Mouse (Mus musculus) embryonic fibroblast, embryonic 13.5 days (primary cell): ENCODE data around the gene Acsf2. TPM values are rescaled to one million over a fixed set of nuclear protein-coding genes. Genes with fewer than 3 reads are reported as not detected.

Experiments
- H3K27ac ChIP-seq: 2 replicates; pipeline ENCODE4 v1.5.1; 2012; ENCODE audit warnings: low read length, control low read depth, inconsistent platforms; ENCODE audit not compliant: insufficient read depth
- H3K4me1 ChIP-seq: 2 replicates; pipeline ENCODE4 v1.6.1; 2011; ENCODE audit warnings: low read length; ENCODE audit not compliant: control insufficient read depth, insufficient read depth
- H3K4me3 ChIP-seq: 2 replicates; pipeline ENCODE4 v1.5.1; 2011; ENCODE audit warnings: mild to moderate bottlenecking, control low read depth, low read length; ENCODE audit not compliant: insufficient read depth
- CTCF ChIP-seq: IDR thresholded peaks from 2 replicates; pipeline ENCODE4 v1.5.1; 2011; ENCODE audit warnings: mild to moderate bottlenecking, control low read depth, low read length, moderate library complexity, borderline replicate concordance; ENCODE audit not compliant: insufficient read depth
- POLR2A ChIP-seq: IDR thresholded peaks from 2 replicates; pipeline ENCODE4 v1.6.1; 2011; ENCODE audit warnings: low read depth, mild to moderate bottlenecking, control low read depth, low read length, moderate library complexity
- polyA plus RNA-seq: library from polyadenylated mRNA; stranded (reverse); fragments of >200 nt; gene quantifications from 2 replicates; pipeline ENCODE4 v1.2.4, GENCODE M21; 2011; ENCODE audit warnings: low read depth; ENCODE audit not compliant: missing spikeins, insufficient read length

Acsf2 gene
- polyA plus RNA-seq, 1 experiment = 19.4 TPM

DNA sequence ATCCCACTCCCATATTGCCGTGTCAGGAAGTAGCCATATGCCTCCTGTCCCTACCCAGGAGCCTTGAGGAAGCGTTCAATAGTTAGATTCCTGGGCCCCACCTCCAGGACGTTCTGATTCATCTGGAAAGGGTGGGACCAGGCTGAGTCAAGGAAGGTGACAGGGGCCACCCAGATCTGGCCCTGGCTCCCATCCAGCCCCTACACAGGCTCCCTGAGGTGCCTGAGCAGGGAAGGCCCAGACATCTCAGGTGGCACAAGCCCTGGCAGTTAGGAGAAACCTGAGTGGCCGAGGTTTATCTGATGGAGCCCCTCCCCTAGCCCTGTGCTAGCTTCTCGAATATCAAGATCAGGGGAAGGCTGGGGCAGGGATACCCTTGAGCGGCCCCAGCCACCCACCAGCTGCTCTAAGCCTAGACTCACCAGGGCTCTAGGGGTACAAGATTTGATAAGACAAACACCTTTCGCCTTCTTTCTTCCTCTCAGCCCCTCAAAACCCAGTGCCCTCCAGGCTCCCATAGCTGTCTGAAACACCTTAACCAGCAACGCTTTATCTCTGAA, 62.9 kb downstream of the Acsf2 start:
- no peak for TF ChIP-seq CTCF
- no peak for TF ChIP-seq POLR2A
- H3K4me1 ChIP-seq = no peaks in the 10 kb centered on the region
- H3K4me3 ChIP-seq = no peak overlapping the region
- H3K27ac ChIP-seq = no peak overlapping the region

DNA sequence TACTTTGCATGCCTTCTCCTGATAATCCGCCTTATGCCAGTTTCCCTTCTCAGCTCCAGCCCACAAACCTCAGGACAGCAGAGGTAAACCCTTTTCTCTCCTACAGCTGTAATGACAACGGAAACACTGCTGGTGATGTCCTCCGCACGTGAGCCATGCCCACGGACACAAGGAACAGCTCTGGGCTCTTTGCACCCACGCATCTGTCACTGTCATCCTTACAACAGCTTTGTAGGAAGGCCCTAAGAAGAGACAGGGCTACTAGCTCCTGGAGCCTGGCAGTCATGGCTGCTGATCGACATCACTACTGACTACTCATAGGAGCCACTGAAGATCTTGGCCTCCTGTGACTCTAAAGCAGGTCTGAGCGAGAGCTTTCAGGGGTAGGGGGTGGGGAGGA, 68.5 kb downstream of the Acsf2 start:
- Histone ChIP-seq H3K27ac (no peak overlapping the region), H3K4me3 (no peak overlapping the region), H3K4me1 (no peaks in the 10 kb centered on the region)
- no peak for TF ChIP-seq POLR2A
- no peak for TF ChIP-seq CTCF

DNA sequence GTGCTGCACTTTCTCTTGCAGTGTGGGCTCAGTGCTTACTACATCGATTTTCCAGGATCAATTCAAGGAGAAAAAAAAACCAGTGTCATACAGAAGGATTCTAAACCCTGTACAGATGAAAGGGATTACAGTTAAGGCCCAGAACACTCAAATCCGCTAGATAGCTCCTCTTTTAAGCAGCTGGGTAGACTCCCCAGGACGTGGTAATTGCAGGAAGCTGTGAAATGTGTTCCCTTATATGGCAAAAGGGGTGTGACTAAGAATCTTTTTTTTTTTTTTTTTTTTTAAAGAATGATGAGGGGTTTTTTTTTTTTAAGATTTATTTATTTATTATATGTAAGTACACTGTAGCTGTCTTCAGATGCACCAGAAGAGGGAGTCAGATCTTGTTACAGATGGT, 72.8 kb downstream of the Acsf2 start:
- Histone ChIP-seq H3K27ac (no peak overlapping the region), H3K4me1 (no peaks in the 10 kb centered on the region), H3K4me3 (no peak overlapping the region)
- TF ChIP-seq POLR2A (no peak), CTCF (no peak)

DNA sequence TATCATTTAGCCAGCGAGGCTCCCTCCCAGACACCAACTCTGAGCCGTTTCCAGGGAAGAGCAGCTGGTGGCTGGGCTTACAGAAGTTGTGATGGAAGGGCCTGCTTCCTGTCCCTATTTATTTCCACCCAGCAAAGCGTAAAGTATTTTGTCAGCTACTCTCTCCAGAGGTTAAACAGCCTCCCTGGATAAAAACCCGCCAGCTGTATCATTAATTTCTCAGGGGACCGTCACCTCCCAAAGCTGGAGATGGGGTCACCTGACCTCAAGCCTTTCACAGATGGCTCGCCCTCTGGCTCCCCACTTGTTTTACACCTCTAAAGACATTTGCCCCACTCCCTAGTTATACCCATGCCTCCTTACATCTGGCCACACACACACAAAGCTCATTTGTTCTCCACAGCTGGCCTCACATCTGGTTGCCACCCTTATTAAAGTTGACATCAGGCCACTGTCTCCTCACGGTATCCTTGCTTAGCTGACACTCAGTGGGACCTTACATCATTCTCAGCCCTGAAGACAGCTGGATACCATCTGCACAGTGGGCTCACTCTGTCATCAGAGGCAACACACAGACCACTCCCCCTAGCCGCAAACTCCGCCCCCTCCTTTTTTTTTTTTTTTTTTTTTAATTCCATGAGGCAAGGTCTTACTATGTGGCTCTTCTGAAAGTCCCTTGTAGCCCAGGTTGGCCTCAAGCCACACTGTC, 75.3 kb downstream of the Acsf2 start:
- Histone ChIP-seq H3K4me1 (peaks cover 3% of the 10 kb centered on the region; the same call in 1 of the 2 replicates), H3K4me3 (no peak overlapping the region), H3K27ac (no peak overlapping the region)
- TF ChIP-seq POLR2A = no peak
- no peak for TF ChIP-seq CTCF

DNA sequence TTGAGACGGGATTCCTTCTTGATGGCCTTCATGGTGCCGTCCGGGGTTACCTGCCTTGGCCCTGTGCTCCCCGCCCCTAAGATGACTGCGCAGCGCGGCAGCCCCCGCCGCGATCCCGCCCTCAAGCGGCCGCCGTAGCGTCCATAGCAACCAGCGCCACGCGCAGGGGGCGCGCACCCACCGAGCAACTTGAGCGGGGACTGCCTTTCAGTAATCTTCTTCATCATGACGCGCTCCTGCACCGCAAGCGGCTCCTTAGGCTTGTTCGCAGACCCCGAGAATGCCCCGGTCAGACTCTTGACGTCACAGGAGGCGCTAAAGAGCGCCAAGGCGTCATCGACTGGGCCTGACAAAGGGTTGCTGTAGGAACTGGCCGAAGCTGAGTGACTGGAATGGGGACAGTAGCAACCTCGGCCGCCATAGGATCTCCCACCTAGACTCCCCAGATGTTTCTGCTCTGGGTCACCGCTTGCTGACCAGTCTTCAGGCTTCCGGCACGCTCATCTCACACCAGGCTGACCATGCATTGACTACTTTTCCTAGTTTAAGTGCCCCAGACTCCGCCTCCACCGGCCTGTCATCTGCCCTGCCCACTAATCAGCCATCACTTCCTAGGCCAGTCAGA, 80.3 kb downstream of the Acsf2 start, which contains the start of gene Mycbpap:
Mycbpap (minus strand) TSS at position 524 of the 625 bp plus-strand sequence.
- TF ChIP-seq CTCF (0 out of 2 replicates have a peak, but pooled peaks have one; percentile 2), POLR2A (peak; percentile 38; the same call in 1 of the 2 replicates)
- Histone ChIP-seq H3K4me3 (peak within 1 kb of the TSS; percentile 68), H3K4me1 (peaks cover 3% of the 10 kb centered on the region; the same call in 1 of the 2 replicates), H3K27ac (no peak within 1 kb of the TSS)

DNA sequence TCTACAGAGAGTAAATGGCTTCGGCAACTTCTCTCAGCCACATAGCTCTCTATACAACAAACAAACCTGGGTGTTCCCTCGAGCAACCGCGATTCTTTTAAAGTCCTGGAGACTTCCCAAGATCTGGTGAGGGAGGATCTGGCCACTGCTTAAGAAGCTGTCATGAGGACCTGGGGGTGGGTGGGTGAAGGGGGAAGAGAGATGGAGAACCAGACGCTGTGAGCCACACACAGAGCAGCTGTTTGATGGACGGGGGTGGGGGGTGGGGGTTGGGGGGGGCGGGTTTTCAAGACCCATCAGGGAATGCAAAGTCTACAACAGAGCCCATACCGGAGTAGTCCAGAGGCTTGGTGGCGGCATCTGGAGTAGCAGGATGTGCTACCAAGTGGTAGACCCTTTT, 88.2 kb downstream of the Acsf2 start:
- no peaks in the 10 kb centered on the region for H3K4me1 ChIP-seq
- H3K27ac ChIP-seq = no peak overlapping the region
- no peak overlapping the region for H3K4me3 ChIP-seq
- TF ChIP-seq CTCF (no peak), POLR2A (no peak)

DNA sequence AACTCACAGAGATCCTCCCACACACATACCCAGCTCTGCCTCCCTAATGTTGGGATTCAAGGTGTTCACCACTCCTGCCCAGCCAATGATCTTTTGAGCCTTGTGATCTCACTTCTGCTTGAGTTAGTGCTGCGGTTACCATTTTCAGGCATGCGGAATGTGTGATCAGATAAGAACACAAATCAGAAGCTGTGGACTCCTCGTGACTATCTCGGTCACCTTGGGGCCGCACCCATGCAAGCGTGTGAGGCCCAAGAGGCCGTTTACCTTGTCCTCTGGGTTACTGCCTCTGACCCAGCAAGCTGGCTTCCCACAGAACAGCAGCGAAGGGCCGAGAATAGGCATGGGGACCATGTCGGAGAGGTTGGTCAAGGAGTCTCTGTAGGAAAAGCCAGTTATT, 92.7 kb downstream of the Acsf2 start:
- no peak overlapping the region for H3K4me3 ChIP-seq
- no peak overlapping the region for H3K27ac ChIP-seq
- TF ChIP-seq POLR2A (no peak), CTCF (no peak)
- H3K4me1 ChIP-seq = no peaks in the 10 kb centered on the region

Other genes with a start within 250 kb of the Acsf2 start
- gene Abcc3, start 208.9 kb downstream of the Acsf2 start, polyA plus RNA-seq = 1.9 and 3.0 TPM in 2 replicates
- gene Cacna1g, start 127.7 kb downstream of the Acsf2 start, polyA plus RNA-seq = 31.7 and 38.9 TPM in 2 replicates
- not detected in 2 replicates for gene Spata20, start 115.7 kb downstream of the Acsf2 start, polyA plus RNA-seq
- gene Epn3, start 101.9 kb downstream of the Acsf2 start, polyA plus RNA-seq = 0.53 and 1.4 TPM in 2 replicates
- 1.6 and 2.0 TPM in 2 replicates for gene Mycbpap, start 80.1 kb downstream of the Acsf2 start, polyA plus RNA-seq
- gene Rsad1, start 52.6 kb downstream of the Acsf2 start, polyA plus RNA-seq = 4.1 and 5.5 TPM in 2 replicates
- gene Chad, start 36.8 kb downstream of the Acsf2 start, polyA plus RNA-seq = not detected in 2 replicates
- gene Lrrc59, start 27.9 kb upstream of the Acsf2 start, polyA plus RNA-seq = 227 and 243 TPM in 2 replicates
- 49.9 and 52.0 TPM in 2 replicates for gene Mrpl27, start 51.9 kb upstream of the Acsf2 start, polyA plus RNA-seq
- gene Eme1, start 52.1 kb upstream of the Acsf2 start, polyA plus RNA-seq = 8.1 and 8.9 TPM in 2 replicates
- 12.9 and 16.4 TPM in 2 replicates for gene Xylt2, start 75.6 kb upstream of the Acsf2 start, polyA plus RNA-seq
- gene Gm11541, start 102.6 kb upstream of the Acsf2 start, polyA plus RNA-seq = not detected in 2 replicates
- gene Cdc34b, start 139.9 kb upstream of the Acsf2 start, polyA plus RNA-seq = not detected in 2 replicates
- not detected in 2 replicates for gene Tmem92, start 180.8 kb upstream of the Acsf2 start, polyA plus RNA-seq